Mouse (Mus musculus) testis, adult 2 months (tissue): ENCODE results near the gene Tgfb2.

Experiments
- CTCF ChIP-seq: fragments of 200-500 bp; IDR thresholded peaks from 2 replicates; pipeline ENCODE4 v1.5.1; 2012; ENCODE audit warnings: low read depth, mild to moderate bottlenecking, inconsistent platforms, low read length, moderate library complexity; ENCODE audit not compliant: control insufficient read depth, insufficient read depth, insufficient replicate concordance
- POLR2A ChIP-seq: fragments of 200-500 bp; IDR thresholded peaks from 2 replicates; pipeline ENCODE4 v1.6.1; 2012; ENCODE audit warnings: low read depth, mild to moderate bottlenecking, inconsistent platforms, low read length, moderate library complexity; ENCODE audit not compliant: control insufficient read depth

DNA sequence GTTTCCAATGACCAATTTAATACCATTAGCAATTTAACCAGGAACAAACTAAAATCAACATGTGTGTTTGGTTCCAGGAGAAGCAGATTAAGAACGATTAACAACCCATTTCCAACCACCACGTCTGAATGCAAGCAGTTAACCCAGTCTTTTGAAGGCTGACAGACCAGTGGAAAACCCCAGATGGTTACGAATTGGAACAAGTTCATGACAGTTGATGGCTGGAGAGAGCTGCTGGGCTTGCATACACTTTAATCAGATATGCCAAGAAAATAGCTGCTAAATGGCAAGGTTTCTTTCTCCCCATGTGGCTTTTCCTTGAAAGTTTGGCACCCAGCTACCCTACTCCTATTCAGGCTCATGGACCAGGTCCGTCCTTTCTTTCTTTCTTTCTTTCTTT, 55.8 kb downstream of the Tgfb2 start:
- TF ChIP-seq CTCF (no peak), POLR2A (no peak)
